Mouse (Mus musculus): Measurements from ENCODE around the gene Anks1b. TPM values are rescaled to one million over a fixed set of nuclear protein-coding genes. Genes with fewer than 3 reads are reported as not detected.

Gene Anks1b
- polyA plus RNA-seq, 1 experiment from 2014 or later = 42.0 TPM

GRCm38 (mm10) chr10:90220470-90220869 is 347.2 kb downstream of the Anks1b start:
- Histone ChIP-seq H3K36me3 (no peaks in the 10 kb centered on the region), H3K9ac (no peak overlapping the region), H3K4me2 (no peak overlapping the region), H3K27ac (replicated peaks) (no peak overlapping the region), H3K4me3 (no peak overlapping the region), H3K4me1 (replicated peaks) (no peaks in the 10 kb centered on the region), H3K9me3 (no peaks in the 10 kb centered on the region), H3K27me3 (no peaks in the 10 kb centered on the region)
- ATAC-seq (ENCODE audit: low read depth) = no peak
- WGBS = 75% methylated on average over 3 of the region's 3 CpGs

- WGBS = 85% methylated on average over 3 of the region's 3 CpGs
- ATAC-seq (ENCODE audit: low read depth) = no peak
Observed at GRCm38 (mm10) chr10:90222793-90223495, 349.6 kb downstream of the Anks1b start.

GRCm38 (mm10) chr10:90235273-90235672 is 362.0 kb downstream of the Anks1b start:
- Histone ChIP-seq H3K27me3 (no peaks in the 10 kb centered on the region), H3K36me3 (no peaks in the 10 kb centered on the region), H3K4me2 (no peak overlapping the region), H3K27ac (replicated peaks) (no peak overlapping the region), H3K4me3 (no peak overlapping the region), H3K9ac (no peak overlapping the region), H3K9me3 (peaks cover 5% of the 10 kb centered on the region; the same call in 1 of the 2 replicates), H3K4me1 (replicated peaks) (no peaks in the 10 kb centered on the region)
- WGBS = 78% methylated on average over 3 of the region's 3 CpGs
- ATAC-seq (ENCODE audit: low read depth) = no peak

More at GRCm38 (mm10) chr10:90222793-90223495, 349.6 kb downstream of the Anks1b start:
- Histone ChIP-seq H3K9me3 (no peaks in the 10 kb centered on the region), H3K36me3 (no peaks in the 10 kb centered on the region), H3K27me3 (no peaks in the 10 kb centered on the region), H3K9ac (no peak overlapping the region), H3K4me2 (no peak overlapping the region), H3K4me3 (no peak overlapping the region), H3K27ac (replicated peaks) (no peak overlapping the region), H3K4me1 (replicated peaks) (no peaks in the 10 kb centered on the region)

- WGBS = 76% methylated on average over 3 of the region's 3 CpGs
- Histone ChIP-seq H3K4me3 (no peak overlapping the region), H3K9ac (no peak overlapping the region), H3K4me2 (no peak overlapping the region), H3K27me3 (no peaks in the 10 kb centered on the region), H3K27ac (replicated peaks) (no peak overlapping the region), H3K9me3 (peaks cover 5% of the 10 kb centered on the region; the same call in 1 of the 2 replicates), H3K4me1 (replicated peaks) (no peaks in the 10 kb centered on the region), H3K36me3 (no peaks in the 10 kb centered on the region)
- no peak for ATAC-seq (ENCODE audit: low read depth)
Observed at GRCm38 (mm10) chr10:90237290-90237689, 364.0 kb downstream of the Anks1b start.

GRCm38 (mm10) chr10:90258944-90259714 is 385.8 kb downstream of the Anks1b start:
- ATAC-seq (ENCODE audit: low read depth) = no peak
- 12% methylated on average over 3 of the region's 3 CpGs for WGBS
- H3K4me1 ChIP-seq (replicated peaks) = peaks cover 4% of the 10 kb centered on the region; the same call in 1 of the 2 replicates

GRCm38 (mm10) chr10:90271321-90271720 is 398.0 kb downstream of the Anks1b start:
- WGBS = 55% methylated on average over 1 of the region's 1 CpGs
- peak; percentile 63; the same call in 1 of the 2 replicates for ATAC-seq (ENCODE audit: low read depth)
- no peak overlapping the region for H3K4me3 ChIP-seq

More at GRCm38 (mm10) chr10:90258944-90259714, 385.8 kb downstream of the Anks1b start:
- Histone ChIP-seq H3K27me3 (no peaks in the 10 kb centered on the region), H3K4me2 (no peak overlapping the region), H3K27ac (replicated peaks) (no peak overlapping the region), H3K4me3 (no peak overlapping the region), H3K9me3 (no peaks in the 10 kb centered on the region), H3K36me3 (no peaks in the 10 kb centered on the region), H3K9ac (no peak overlapping the region)

GRCm38 (mm10) chr10:90273311-90273710 is 400.0 kb downstream of the Anks1b start:
- Histone ChIP-seq H3K4me2 (no peak overlapping the region), H3K4me3 (no peak overlapping the region), H3K27me3 (no peaks in the 10 kb centered on the region), H3K9ac (no peak overlapping the region), H3K36me3 (no peaks in the 10 kb centered on the region), H3K27ac (replicated peaks) (no peak overlapping the region), H3K9me3 (no peaks in the 10 kb centered on the region), H3K4me1 (replicated peaks) (peaks cover 15% of the 10 kb centered on the region)
- ATAC-seq (ENCODE audit: low read depth) = no peak
- WGBS = 86% methylated on average over 2 of the region's 2 CpGs

More at GRCm38 (mm10) chr10:90271321-90271720, 398.0 kb downstream of the Anks1b start:
- no peaks in the 10 kb centered on the region for H3K9me3 ChIP-seq
- 0 out of 2 replicates have a peak overlapping the region, but pooled peaks have one; percentile 18 for H3K27ac ChIP-seq (replicated peaks)
- no peaks in the 10 kb centered on the region for H3K36me3 ChIP-seq
- H3K9ac ChIP-seq = no peak overlapping the region
- H3K4me1 ChIP-seq (replicated peaks) = peaks cover 15% of the 10 kb centered on the region
- no peaks in the 10 kb centered on the region for H3K27me3 ChIP-seq
- H3K4me2 ChIP-seq = no peak overlapping the region

GRCm38 (mm10) chr10:90286589-90286988 is 413.3 kb downstream of the Anks1b start:
- Histone ChIP-seq H3K4me2 (no peak overlapping the region), H3K36me3 (no peaks in the 10 kb centered on the region), H3K4me1 (replicated peaks) (no peaks in the 10 kb centered on the region), H3K9ac (no peak overlapping the region), H3K9me3 (no peaks in the 10 kb centered on the region), H3K27ac (replicated peaks) (no peak overlapping the region), H3K4me3 (no peak overlapping the region), H3K27me3 (no peaks in the 10 kb centered on the region)
- 57% methylated on average over 1 of the region's 1 CpGs for WGBS
- no peak for ATAC-seq (ENCODE audit: low read depth)

GRCm38 (mm10) chr10:90303249-90303648 is 429.9 kb downstream of the Anks1b start:
- Histone ChIP-seq H3K4me1 (replicated peaks) (no peaks in the 10 kb centered on the region), H3K36me3 (no peaks in the 10 kb centered on the region), H3K27ac (replicated peaks) (no peak overlapping the region), H3K27me3 (no peaks in the 10 kb centered on the region), H3K9ac (no peak overlapping the region), H3K9me3 (no peaks in the 10 kb centered on the region), H3K4me2 (no peak overlapping the region), H3K4me3 (no peak overlapping the region)
- no peak for ATAC-seq (ENCODE audit: low read depth)
- 69% methylated on average over 1 of the region's 1 CpGs for WGBS

- ATAC-seq (ENCODE audit: low read depth) = no peak
- no peaks in the 10 kb centered on the region for H3K4me1 ChIP-seq (replicated peaks)
- no peaks in the 10 kb centered on the region for H3K36me3 ChIP-seq
- H3K9me3 ChIP-seq = no peaks in the 10 kb centered on the region
- H3K4me3 ChIP-seq = no peak overlapping the region
- H3K9ac ChIP-seq = no peak overlapping the region
- H3K27ac ChIP-seq (replicated peaks) = no peak overlapping the region
- no peaks in the 10 kb centered on the region for H3K27me3 ChIP-seq
- H3K4me2 ChIP-seq = no peak overlapping the region
Observed at GRCm38 (mm10) chr10:90306156-90306555, 432.8 kb downstream of the Anks1b start.

GRCm38 (mm10) chr10:90307931-90308555 is 434.7 kb downstream of the Anks1b start:
- Histone ChIP-seq H3K36me3 (no peaks in the 10 kb centered on the region), H3K4me1 (replicated peaks) (no peaks in the 10 kb centered on the region), H3K9me3 (no peaks in the 10 kb centered on the region), H3K9ac (no peak overlapping the region), H3K27me3 (no peaks in the 10 kb centered on the region), H3K4me2 (no peak overlapping the region), H3K27ac (replicated peaks) (no peak overlapping the region), H3K4me3 (no peak overlapping the region)
- no peak for ATAC-seq (ENCODE audit: low read depth)
- WGBS = 66% methylated on average over 5 of the region's 5 CpGs

- no peak for ATAC-seq (ENCODE audit: low read depth)
- no peaks in the 10 kb centered on the region for H3K36me3 ChIP-seq
- H3K9ac ChIP-seq = no peak overlapping the region
- no peak overlapping the region for H3K4me3 ChIP-seq
- H3K4me1 ChIP-seq (replicated peaks) = no peaks in the 10 kb centered on the region
- no peaks in the 10 kb centered on the region for H3K27me3 ChIP-seq
- WGBS = 91% methylated on average over 4 of the region's 4 CpGs
- H3K4me2 ChIP-seq = no peak overlapping the region
- H3K9me3 ChIP-seq = no peaks in the 10 kb centered on the region
- no peak overlapping the region for H3K27ac ChIP-seq (replicated peaks)
Observed at GRCm38 (mm10) chr10:90329781-90330180, 456.5 kb downstream of the Anks1b start.

Measured in neural tube, embryonic 13.5 days (tissue).